Mouse (Mus musculus) erythroblast, adult 5-6 weeks (primary cell): ENCODE measurements around the gene Rel. TPM values are rescaled to one million over a fixed set of nuclear protein-coding genes. Genes with fewer than 3 reads are reported as not detected.

Experiments
- ATAC-seq: replicated peaks from 2 replicates; pipeline ENCODE4 v1.8.0; 2016; ENCODE audit warnings: moderate number of reproducible peaks, mild to moderate bottlenecking, moderate TSS enrichment, inconsistent platforms; ENCODE audit not compliant: poor library complexity, low FRiP score, severe bottlenecking
- total RNA-seq, 2 experiments: library from RNA; stranded (forward) in 1 of 2; stranded (reverse) in 1 of 2; fragments of 150-400 nt in 1 of 2; fragments of 200-764, 138-1000 nt in 1 of 2; gene quantifications; 2 replicates each; pipeline versions ENCODE4 v1.2.3 to v1.2.4; 2015 to 2017; ENCODE audit warnings: low replicate concordance in 2 of 2

The Rel gene
- total RNA-seq, 2 experiments from 2014 or later, result 1.3 to 8.6 TPM

- ATAC-seq, result no peak
Measured at GRCm38 (mm10) chr11:23753136-23753710, 17.5 kb downstream of the Rel start.

DNA sequence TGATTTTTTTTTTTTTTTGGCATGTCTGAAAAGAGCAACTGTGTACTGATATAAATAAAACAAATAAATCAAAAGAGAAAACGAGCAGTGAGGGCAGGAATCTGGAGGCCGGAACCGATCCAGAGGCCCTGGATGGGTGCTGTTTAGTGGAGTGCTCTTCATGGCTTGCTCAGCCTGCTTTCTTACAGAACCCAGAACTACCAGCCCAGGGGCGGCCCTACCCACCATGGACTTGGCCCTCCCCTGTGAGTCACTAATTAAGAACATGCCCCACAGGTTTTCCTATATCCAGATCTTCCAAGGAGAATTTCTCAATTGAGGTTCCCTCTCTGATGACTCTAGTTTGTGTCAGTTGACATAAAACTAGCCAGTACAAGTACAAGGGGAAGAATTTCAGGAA lies 24.7 kb downstream of the Rel start:
- no peak for ATAC-seq

- no peak for ATAC-seq
Measured at GRCm38 (mm10) chr11:23744352-23744751, 26.4 kb downstream of the Rel start.

DNA sequence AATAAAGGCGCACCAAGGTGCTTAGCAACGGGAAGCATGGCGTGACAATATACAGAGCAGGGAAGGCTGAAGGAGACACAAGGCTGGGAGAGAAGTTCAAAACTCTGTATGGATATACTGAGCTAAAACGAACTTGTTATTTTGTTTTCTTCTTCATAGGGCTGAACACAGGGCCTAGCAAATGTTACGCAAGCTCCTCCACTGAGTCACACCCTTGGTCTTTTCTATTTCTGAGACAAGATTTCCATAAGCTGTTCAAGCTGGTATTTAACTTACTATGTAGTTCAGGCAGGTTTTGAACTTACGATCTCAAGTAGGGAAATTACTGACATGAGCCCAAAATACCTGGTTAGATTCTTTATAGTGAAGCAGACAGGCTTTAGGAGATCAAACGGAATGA lies 29.4 kb downstream of the Rel start:
- no peak for ATAC-seq

GRCm38 (mm10) chr11:23740895-23741294 lies 29.9 kb downstream of the Rel start:
- no peak for ATAC-seq

DNA sequence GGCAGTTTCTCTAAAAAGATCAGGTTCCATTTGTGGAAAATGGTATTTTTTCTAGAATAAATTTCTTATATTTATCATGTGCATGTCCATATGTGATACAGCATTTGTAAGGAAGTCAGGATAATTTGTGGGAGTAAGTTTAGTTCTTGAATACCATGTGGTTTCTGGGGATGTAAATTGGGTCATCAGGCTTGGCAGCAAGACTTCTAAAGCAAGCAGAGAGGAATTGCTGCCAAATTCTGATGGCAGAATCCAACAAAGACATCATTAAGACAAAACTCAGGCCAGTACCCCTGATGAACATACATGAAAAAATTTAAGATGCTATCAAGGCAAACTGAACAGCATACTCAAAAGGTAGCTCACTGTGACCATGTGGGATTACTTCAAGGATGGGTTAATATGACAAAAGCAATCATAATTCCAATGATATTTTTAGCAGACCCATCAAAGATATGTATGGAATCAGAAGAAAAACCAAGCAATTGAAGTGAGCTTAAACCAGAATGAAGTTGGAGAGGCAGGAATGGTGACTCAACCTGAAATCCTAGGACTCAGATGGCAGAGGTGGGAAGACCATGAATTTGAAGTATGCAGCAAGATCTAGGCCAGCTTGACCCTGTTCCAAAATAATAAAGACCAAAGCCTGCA lies 34.8 kb downstream of the Rel start:
- ATAC-seq, result no peak

- no peak for ATAC-seq
Measured at GRCm38 (mm10) chr11:23734749-23735286, 36.0 kb downstream of the Rel start.

DNA sequence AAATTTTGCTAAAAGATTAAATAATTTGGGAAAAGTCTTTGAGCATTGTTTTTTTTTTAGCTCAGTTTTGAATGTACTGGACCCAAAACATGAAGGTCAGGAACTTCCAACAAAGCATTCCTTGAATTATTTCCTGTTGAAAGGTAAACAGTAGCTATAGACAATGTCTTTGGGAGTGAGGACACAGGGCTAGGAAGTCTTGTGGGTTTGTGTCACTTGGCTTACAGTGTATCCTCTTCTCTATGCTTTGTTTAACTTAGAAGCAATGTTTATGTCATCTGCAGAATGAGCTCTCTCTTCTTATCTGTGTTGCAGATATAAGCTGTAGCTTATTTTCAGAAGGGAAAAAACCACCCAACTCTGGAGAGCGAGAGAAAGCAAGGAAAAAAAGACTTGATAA lies 37.9 kb downstream of the Rel start:
- no peak for ATAC-seq

DNA sequence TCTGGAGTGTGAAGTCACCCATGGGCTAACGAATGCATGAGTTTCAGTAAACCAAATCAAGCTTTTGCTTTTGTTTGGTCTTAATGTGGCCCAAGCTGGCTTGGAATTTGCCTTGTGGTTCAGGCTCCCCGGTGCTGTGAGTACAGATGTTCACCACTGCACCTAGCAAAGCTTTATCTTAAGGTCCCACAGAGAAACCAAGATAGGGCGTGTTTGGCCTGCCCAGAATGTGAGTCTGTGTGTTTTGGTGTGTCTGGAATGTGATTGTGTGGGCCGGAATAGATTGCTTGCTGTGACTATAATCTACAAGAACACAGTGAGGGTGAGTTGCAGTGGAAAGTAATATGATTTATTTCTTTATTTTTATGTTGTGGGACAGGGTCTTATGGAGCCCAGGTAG lies 40.6 kb downstream of the Rel start:
- no peak for ATAC-seq

- no peak for ATAC-seq
Measured at GRCm38 (mm10) chr11:23728186-23728585, 42.6 kb downstream of the Rel start.

GRCm38 (mm10) chr11:23726441-23726840 lies 44.3 kb downstream of the Rel start:
- no peak for ATAC-seq

- no peak for ATAC-seq
Measured at GRCm38 (mm10) chr11:23725850-23726249, 44.9 kb downstream of the Rel start.

DNA sequence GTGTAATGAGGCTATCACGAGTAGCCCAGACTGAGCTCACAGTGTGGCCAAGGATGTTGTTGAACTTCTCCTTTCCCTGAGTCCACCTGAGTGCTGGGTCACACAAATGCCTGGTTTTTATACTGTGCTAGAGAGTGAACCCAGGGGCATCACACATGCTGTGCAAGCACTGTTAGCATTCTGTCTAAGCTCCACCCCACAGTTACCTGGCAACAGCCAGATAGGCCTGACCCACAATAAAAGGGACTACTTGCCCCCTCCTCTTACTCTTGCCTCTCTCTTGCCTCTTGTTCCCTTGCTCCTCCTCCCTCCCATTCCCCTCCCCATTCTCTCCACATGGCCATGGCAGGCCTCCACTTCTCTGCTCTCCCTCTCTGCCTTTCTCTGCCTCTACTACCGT lies 48.4 kb downstream of the Rel start:
- no peak for ATAC-seq

DNA sequence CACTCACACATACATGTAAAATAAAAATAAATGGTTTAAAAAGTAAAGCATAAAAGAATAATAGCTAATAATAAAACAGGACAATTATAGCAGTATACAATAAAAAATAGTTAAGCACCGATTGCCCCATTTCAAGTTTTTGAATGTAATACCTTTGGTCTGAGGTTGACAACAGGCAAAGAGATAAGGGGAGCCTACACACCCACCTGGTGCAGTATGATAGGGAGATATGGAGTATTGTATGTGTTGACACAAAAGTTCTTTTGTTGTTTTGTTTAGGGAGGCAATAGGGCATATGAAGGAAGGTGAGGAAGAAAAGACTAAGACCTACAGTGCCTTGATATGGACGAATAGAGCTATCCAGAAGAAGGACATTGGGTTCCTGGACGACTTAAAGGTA lies 50.9 kb downstream of the Rel start:
- ATAC-seq, result no peak

GRCm38 (mm10) chr11:23718856-23719255 lies 51.9 kb downstream of the Rel start:
- no peak for ATAC-seq

DNA sequence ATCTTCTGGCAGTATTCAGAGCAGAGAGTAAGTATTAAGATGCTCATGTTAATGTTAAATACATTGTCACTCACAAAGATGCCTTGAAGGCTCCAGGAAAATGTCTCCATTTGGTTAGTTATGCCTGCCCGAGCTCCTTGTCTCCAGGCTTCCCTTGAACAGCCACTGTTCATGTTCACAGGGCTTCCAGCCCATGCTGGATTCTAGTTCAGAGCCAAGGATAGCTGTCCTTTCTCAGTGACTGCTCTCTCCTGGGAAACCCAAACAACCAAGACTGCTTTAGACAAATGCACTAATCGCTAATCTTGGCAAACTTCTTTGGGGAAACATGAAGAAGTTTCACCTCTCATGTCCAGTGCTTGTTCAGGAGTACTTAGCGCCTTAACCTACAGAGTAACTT lies 58.5 kb downstream of the Rel start:
- ATAC-seq, result no peak

DNA sequence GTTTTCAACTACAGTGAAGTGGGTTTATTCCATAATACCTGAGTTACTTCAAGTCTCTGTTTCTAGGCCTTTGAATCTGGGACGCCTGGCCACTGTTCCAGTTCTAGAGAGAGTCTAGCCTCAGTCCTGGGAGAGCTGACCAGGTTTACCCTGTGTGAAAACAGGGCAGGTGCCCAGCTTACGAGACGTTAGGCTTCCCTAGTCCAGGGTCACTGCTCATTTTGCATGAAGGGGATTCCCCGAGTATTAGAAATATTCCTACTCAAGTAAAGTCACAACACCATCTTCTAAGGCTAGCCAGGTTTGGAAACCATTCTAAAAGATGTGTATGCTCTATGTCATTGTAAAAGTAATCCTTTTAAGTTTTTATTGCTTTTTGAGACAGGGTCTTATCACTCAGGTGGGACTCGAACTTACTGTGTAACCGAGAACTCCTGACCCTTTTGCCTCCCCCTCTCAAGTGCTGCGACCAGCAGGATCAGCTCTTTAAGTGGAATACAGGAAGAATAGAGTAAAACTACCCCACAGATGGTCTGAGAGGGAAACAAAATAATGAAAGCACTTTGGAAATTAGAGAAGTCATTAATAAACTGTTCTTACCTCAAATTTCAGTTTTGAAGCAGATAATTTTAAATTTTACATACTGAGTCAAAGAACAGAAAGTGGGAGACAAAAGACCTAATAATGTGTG lies 66.0 kb downstream of the Rel start:
- ATAC-seq, result no peak

DNA sequence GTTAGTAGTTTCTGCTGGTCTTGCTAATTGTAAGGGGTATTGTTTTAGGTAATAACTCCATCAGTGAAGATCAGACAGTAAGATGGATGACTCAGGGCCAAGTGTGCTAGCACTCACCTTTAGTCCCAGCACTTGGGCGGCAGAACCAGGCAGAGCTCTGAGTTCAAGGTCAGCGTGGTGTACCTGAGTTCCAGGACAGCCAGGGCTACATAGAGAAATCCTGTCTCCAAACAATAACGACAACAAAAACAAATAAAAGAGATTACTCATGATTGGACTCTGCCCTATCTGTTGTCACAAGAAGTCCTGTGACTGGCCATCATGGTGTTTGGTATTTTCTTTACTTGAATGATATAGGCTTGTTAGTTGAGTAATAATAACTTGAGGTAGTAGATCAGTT lies 68.9 kb downstream of the Rel start:
- ATAC-seq, result no peak

- no peak for ATAC-seq
Measured at GRCm38 (mm10) chr11:23699414-23700095, 71.2 kb downstream of the Rel start.

GRCm38 (mm10) chr11:23698526-23698925 lies 72.2 kb downstream of the Rel start:
- ATAC-seq, result no peak

GRCm38 (mm10) chr11:23695847-23696246 lies 74.9 kb downstream of the Rel start:
- no peak for ATAC-seq
